Mouse (Mus musculus): Measurements from ENCODE around the gene Pnlip.

Gene Pnlip

GRCm38 (mm10) chr19:58652198-58652597 lies at the start of gene Pnlip:
Gene Pnlip, plus strand, starts transcription at chr19:58652498.
- no peak for DNase-seq (ENCODE audit: low spot score)

GRCm38 (mm10) chr19:58609716-58610115 lies 42.6 kb upstream of the Pnlip start:
- no peak for DNase-seq (ENCODE audit: low spot score)

GRCm38 (mm10) chr19:58612745-58613144 lies 39.6 kb upstream of the Pnlip start:
- no peak for DNase-seq (ENCODE audit: low spot score)

GRCm38 (mm10) chr19:58616606-58617005 lies 35.7 kb upstream of the Pnlip start:
- DNase-seq (ENCODE audit: low spot score): no peak

GRCm38 (mm10) chr19:58620661-58621060 lies 31.6 kb upstream of the Pnlip start:
- no peak for DNase-seq (ENCODE audit: low spot score)

GRCm38 (mm10) chr19:58621646-58622045 lies 30.7 kb upstream of the Pnlip start:
- DNase-seq (ENCODE audit: low spot score): no peak

- no peak for DNase-seq (ENCODE audit: low spot score)
These were observed 27.5 kb upstream of the Pnlip start for GRCm38 (mm10) chr19:58624799-58625198.

- no peak for DNase-seq (ENCODE audit: low spot score)
These were observed 26.9 kb upstream of the Pnlip start for GRCm38 (mm10) chr19:58625254-58625947.

- peak; percentile 79 for DNase-seq (ENCODE audit: low spot score)
These were observed 24.6 kb upstream of the Pnlip start for GRCm38 (mm10) chr19:58627406-58628337.

GRCm38 (mm10) chr19:58629351-58629773 lies 22.9 kb upstream of the Pnlip start:
- DNase-seq (ENCODE audit: low spot score): no peak

GRCm38 (mm10) chr19:58650036-58650435 lies 2.3 kb upstream of the Pnlip start:
- DNase-seq (ENCODE audit: low spot score): no peak

- peak; percentile 38 for DNase-seq (ENCODE audit: low spot score)
These were observed 9.8 kb downstream of the Pnlip start for GRCm38 (mm10) chr19:58662098-58662497.

- DNase-seq (ENCODE audit: low spot score): no peak
These were observed 11.0 kb downstream of the Pnlip start for GRCm38 (mm10) chr19:58663317-58663716.

- DNase-seq (ENCODE audit: low spot score): no peak
These were observed 12.6 kb downstream of the Pnlip start for GRCm38 (mm10) chr19:58664901-58665300.

GRCm38 (mm10) chr19:58674644-58675043 lies 22.3 kb downstream of the Pnlip start:
- DNase-seq (ENCODE audit: low spot score): no peak

GRCm38 (mm10) chr19:58677117-58677516 lies 24.8 kb downstream of the Pnlip start:
- no peak for DNase-seq (ENCODE audit: low spot score)

- DNase-seq (ENCODE audit: low spot score): no peak
These were observed 36.6 kb downstream of the Pnlip start for GRCm38 (mm10) chr19:58688933-58689332.

GRCm38 (mm10) chr19:58695314-58695713 lies 43.0 kb downstream of the Pnlip start:
- DNase-seq (ENCODE audit: low spot score): no peak

GRCm38 (mm10) chr19:58696235-58696634 lies 43.9 kb downstream of the Pnlip start:
- no peak for DNase-seq (ENCODE audit: low spot score)

GRCm38 (mm10) chr19:58704556-58704955 lies 52.3 kb downstream of the Pnlip start:
- DNase-seq (ENCODE audit: low spot score): no peak

- DNase-seq (ENCODE audit: low spot score): no peak
These were observed 56.3 kb downstream of the Pnlip start for GRCm38 (mm10) chr19:58708611-58709010.

GRCm38 (mm10) chr19:58717925-58718324 lies 65.6 kb downstream of the Pnlip start:
- no peak for DNase-seq (ENCODE audit: low spot score)

- DNase-seq (ENCODE audit: low spot score): no peak
These were observed 68.1 kb downstream of the Pnlip start for GRCm38 (mm10) chr19:58720439-58720838.
